Mouse (Mus musculus): Measurements from ENCODE around the gene Tfap2d. TPM values are rescaled to one million over a fixed set of nuclear protein-coding genes. Genes with fewer than 3 reads are reported as not detected.

The Tfap2d gene
- total and polyA plus RNA-seq, 2 experiments from 2014 or later: not detected

GRCm38 (mm10) chr1:19211033-19211405, 108.2 kb downstream of the Tfap2d start:
- Histone ChIP-seq H3K9ac (replicated peaks; ENCODE audit: low read depth, low read length) (no peak overlapping the region), H3K4me2 (ENCODE audit: low read depth, low read length) (no peak overlapping the region), H3K27me3 (ENCODE audit: control insufficient read depth, insufficient read depth, low read length) (peaks cover 90% of the 10 kb centered on the region), H3K36me3 (replicated peaks; ENCODE audit: control insufficient read depth, insufficient read depth, low read length) (no peaks in the 10 kb centered on the region), H3K9me3 (replicated peaks; ENCODE audit: control insufficient read depth, low read length) (no peaks in the 10 kb centered on the region), H3K4me3 (ENCODE audit: low read depth, low read length) (no peak overlapping the region), H3K4me1 (ENCODE audit: control insufficient read depth, insufficient read depth) (no peaks in the 10 kb centered on the region), H3K27ac (ENCODE audit: low read depth) (no peak overlapping the region)
- DNase-seq (ENCODE audit: low spot score) (no peak), ATAC-seq (ENCODE audit: insufficient read depth, low read depth) (no peak)
- WGBS: 5% methylated on average over 8 of the region's 8 CpGs
- TF ChIP-seq EP300 (IDR thresholded peaks at IDR 0.05; ENCODE audit: low read depth) (no peak), CTCF (IDR thresholded peaks at IDR 0.05; ENCODE audit: low read depth) (no peak)

DNA sequence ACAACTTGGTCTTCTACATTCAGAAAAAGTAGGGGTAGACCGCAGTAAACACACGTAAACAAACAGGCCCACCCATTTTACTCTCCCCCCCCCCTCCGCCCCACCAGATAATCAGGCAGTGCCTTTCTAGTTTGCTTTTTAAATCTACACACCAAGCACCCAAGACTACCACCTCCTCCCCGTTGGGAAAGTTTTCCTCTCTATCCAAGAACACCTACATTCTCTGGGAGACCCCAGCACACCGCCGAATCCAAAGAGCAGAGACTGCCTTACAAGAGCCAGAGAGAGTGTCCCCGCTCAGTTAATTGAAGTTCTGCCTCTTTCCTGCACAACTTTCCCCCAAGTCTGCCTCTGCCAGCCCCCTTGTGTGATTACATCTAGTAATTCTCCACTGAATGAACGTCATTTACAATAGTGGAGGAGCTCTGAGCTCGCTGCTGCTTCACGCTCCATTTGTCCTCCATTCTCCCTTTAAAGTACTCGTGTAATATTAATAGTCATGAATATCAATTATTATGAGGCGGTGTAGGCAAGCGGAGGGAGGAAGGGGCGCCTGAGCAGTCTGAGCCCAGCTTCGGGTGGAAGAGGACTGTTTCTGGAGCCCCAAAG, 108.8 kb downstream of the Tfap2d start:
- Histone ChIP-seq H3K27me3 (ENCODE audit: control insufficient read depth, insufficient read depth, low read length) (peaks cover 93% of the 10 kb centered on the region), H3K4me1 (ENCODE audit: control insufficient read depth, insufficient read depth) (no peaks in the 10 kb centered on the region), H3K4me2 (ENCODE audit: low read depth, low read length) (no peak overlapping the region), H3K27ac (ENCODE audit: low read depth) (no peak overlapping the region), H3K9me3 (replicated peaks; ENCODE audit: control insufficient read depth, low read length) (no peaks in the 10 kb centered on the region), H3K9ac (replicated peaks; ENCODE audit: low read depth, low read length) (no peak overlapping the region), H3K36me3 (replicated peaks; ENCODE audit: control insufficient read depth, insufficient read depth, low read length) (no peaks in the 10 kb centered on the region), H3K4me3 (ENCODE audit: low read depth, low read length) (no peak overlapping the region)
- TF ChIP-seq EP300 (IDR thresholded peaks at IDR 0.05; ENCODE audit: low read depth): no peak
- TF ChIP-seq CTCF (IDR thresholded peaks at IDR 0.05; ENCODE audit: low read depth): no peak
- WGBS: 2% methylated on average over 15 of the region's 15 CpGs
- ATAC-seq (ENCODE audit: insufficient read depth, low read depth): no peak
- no peak for DNase-seq (ENCODE audit: low spot score)

- Histone ChIP-seq H3K4me1 (ENCODE audit: control insufficient read depth, insufficient read depth) (no peaks in the 10 kb centered on the region), H3K27ac (ENCODE audit: low read depth) (no peak overlapping the region), H3K9me3 (replicated peaks; ENCODE audit: control insufficient read depth, low read length) (no peaks in the 10 kb centered on the region), H3K4me2 (ENCODE audit: low read depth, low read length) (no peak overlapping the region), H3K4me3 (ENCODE audit: low read depth, low read length) (no peak overlapping the region), H3K36me3 (replicated peaks; ENCODE audit: control insufficient read depth, insufficient read depth, low read length) (no peaks in the 10 kb centered on the region), H3K27me3 (ENCODE audit: control insufficient read depth, insufficient read depth, low read length) (peaks cover 93% of the 10 kb centered on the region), H3K9ac (replicated peaks; ENCODE audit: low read depth, low read length) (no peak overlapping the region)
- no peak for ATAC-seq (ENCODE audit: insufficient read depth, low read depth)
- no peak for DNase-seq (ENCODE audit: low spot score)
- WGBS: 5% methylated on average over 4 of the region's 4 CpGs
- no peak for TF ChIP-seq CTCF (IDR thresholded peaks at IDR 0.05; ENCODE audit: low read depth)
- no peak for TF ChIP-seq EP300 (IDR thresholded peaks at IDR 0.05; ENCODE audit: low read depth)
These were observed 109.9 kb downstream of the Tfap2d start for GRCm38 (mm10) chr1:19212691-19213090.

DNA sequence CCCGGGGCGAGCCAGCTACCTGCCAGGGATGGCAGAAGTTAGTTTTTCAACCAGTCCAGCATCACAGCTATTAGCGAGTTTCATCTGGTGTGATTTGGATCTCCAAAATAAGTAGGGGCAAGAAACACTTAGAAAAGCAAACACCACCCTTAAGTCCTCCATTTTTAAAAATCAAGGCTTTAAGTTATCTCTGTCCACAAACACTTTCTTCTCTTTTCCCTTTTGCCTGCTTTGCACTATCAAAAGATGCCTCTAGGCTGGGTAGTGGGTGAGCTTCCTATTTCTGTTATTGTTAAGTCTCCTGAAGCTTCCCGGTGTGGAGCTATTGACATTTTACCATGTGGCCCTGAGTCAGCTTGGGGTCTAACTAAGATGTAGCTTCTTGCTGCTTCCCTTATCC, 110.3 kb downstream of the Tfap2d start:
- no peak overlapping the region for H3K4me2 ChIP-seq (ENCODE audit: low read depth, low read length)
- no peaks in the 10 kb centered on the region for H3K9me3 ChIP-seq (replicated peaks; ENCODE audit: control insufficient read depth, low read length)
- 2% methylated on average over 4 of the region's 4 CpGs for WGBS
- no peak overlapping the region for H3K27ac ChIP-seq (ENCODE audit: low read depth)
- H3K9ac ChIP-seq (replicated peaks; ENCODE audit: low read depth, low read length): no peak overlapping the region
- no peak for ATAC-seq (ENCODE audit: insufficient read depth, low read depth)
- no peaks in the 10 kb centered on the region for H3K36me3 ChIP-seq (replicated peaks; ENCODE audit: control insufficient read depth, insufficient read depth, low read length)
- TF ChIP-seq CTCF (IDR thresholded peaks at IDR 0.05; ENCODE audit: low read depth): no peak
- TF ChIP-seq EP300 (IDR thresholded peaks at IDR 0.05; ENCODE audit: low read depth): no peak
- H3K27me3 ChIP-seq (ENCODE audit: control insufficient read depth, insufficient read depth, low read length): peaks cover 94% of the 10 kb centered on the region
- no peak for DNase-seq (ENCODE audit: low spot score)
- H3K4me3 ChIP-seq (ENCODE audit: low read depth, low read length): no peak overlapping the region
- no peaks in the 10 kb centered on the region for H3K4me1 ChIP-seq (ENCODE audit: control insufficient read depth, insufficient read depth)

- Histone ChIP-seq H3K36me3 (replicated peaks; ENCODE audit: control insufficient read depth, insufficient read depth, low read length) (no peaks in the 10 kb centered on the region), H3K9ac (replicated peaks; ENCODE audit: low read depth, low read length) (no peak overlapping the region), H3K4me1 (ENCODE audit: control insufficient read depth, insufficient read depth) (no peaks in the 10 kb centered on the region), H3K27ac (ENCODE audit: low read depth) (no peak overlapping the region), H3K4me2 (ENCODE audit: low read depth, low read length) (no peak overlapping the region), H3K4me3 (ENCODE audit: low read depth, low read length) (no peak overlapping the region), H3K9me3 (replicated peaks; ENCODE audit: control insufficient read depth, low read length) (no peaks in the 10 kb centered on the region), H3K27me3 (ENCODE audit: control insufficient read depth, insufficient read depth, low read length) (peaks cover 94% of the 10 kb centered on the region)
- DNase-seq (ENCODE audit: low spot score) (no peak), ATAC-seq (ENCODE audit: insufficient read depth, low read depth) (no peak)
- TF ChIP-seq CTCF (IDR thresholded peaks at IDR 0.05; ENCODE audit: low read depth): no peak
- TF ChIP-seq EP300 (IDR thresholded peaks at IDR 0.05; ENCODE audit: low read depth): no peak
- 2% methylated on average over 35 of the region's 36 CpGs for WGBS
These were observed 111.1 kb downstream of the Tfap2d start for GRCm38 (mm10) chr1:19213851-19214395.

Other genes starting within 250 kb of the Tfap2d start
- gene Tfap2b, start 105.9 kb downstream of the Tfap2d start, total RNA-seq (2014; rRNA removed; ENCODE audit: low replicate concordance): not detected in 2 replicates
- gene Tfap2b, start 105.9 kb downstream of the Tfap2d start, polyA plus RNA-seq (2015; fragmentation: Nextera tagmentation; extraction: Ambion mirVana): not detected in 2 replicates